Mouse (Mus musculus) thymus, adult 2 months (tissue): ENCODE measurements at regions not wholly inside any gene's neighbourhood (a gene's known extent, or its start where the extent isn't known, plus 50 kb on each side); places are given as distances from the start of the nearest gene placed in this dataset.

Experiments used
- CTCF ChIP-seq: fragments of 200-500 bp; IDR thresholded peaks from 2 replicates; pipeline ENCODE4 v1.5.1; 2012; ENCODE audit warnings: mild to moderate bottlenecking, control low read depth, low read length, moderate library complexity, borderline replicate concordance; ENCODE audit not compliant: control insufficient read depth, poor library complexity, insufficient read depth; ENCODE audit errors: extremely low read depth
- POLR2A ChIP-seq: fragments of 200-500 bp; IDR thresholded peaks from 2 replicates; pipeline ENCODE4 v1.6.1; 2012; ENCODE audit warnings: mild to moderate bottlenecking, low read length, control low read depth, moderate library complexity; ENCODE audit not compliant: control insufficient read depth, poor library complexity, insufficient read depth; ENCODE audit errors: extremely low read depth

DNA sequence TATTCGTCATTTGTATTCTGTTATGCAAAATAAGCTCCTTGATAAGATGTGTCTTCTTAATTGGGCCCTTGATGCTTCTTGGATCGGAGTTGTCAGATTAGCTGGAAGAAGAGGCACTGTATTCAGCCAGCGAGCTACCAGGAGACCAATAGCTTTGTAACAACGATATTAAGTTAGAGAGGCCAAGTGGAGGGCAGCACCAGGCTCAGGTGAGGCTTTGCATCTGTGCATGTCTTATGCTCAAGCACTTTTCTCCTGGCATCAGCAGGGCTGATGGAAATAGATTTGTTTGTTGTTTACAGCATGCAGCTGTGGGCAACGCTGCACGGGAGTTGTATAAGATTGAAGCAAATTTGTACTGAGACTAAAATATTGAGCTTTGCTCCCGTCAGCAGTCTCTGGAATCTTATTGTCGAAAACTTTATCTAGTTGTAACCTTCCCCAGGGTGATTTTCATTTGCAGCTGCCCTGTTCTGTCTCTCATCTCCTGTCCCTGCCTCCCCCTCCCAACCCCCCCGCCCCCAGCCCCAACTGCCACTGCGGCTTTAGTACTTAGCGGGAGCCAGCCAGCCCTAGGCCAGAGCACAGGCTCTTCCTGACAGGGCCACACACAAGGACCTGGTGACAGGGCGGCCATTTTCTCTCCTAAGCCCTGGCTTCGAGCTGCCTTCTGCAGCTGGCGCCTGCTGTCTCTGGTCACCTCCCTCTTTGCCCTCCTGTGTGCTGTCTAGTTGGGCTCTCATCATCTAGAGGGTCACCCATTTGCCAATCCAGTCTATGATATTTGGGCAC lies 247.3 kb downstream of the Tshz3 start:
- TF ChIP-seq CTCF, result no peak
- TF ChIP-seq POLR2A, result no peak
